Comparison of ENCODE assay signal across 8 mouse cellular contexts in genomic region chr11:26210582-26211180, GRCm38 (mm10). TPM values are rescaled to one million over a fixed set of nuclear protein-coding genes. Genes with fewer than 3 reads are reported as not detected.
DNase-seq lines count a peak whose midpoint lies in the region; ATAC-seq lines count a peak whose summit lies in the region.

Gene 5730522E02Rik (minus strand): TSS chr11:26210763.

- no peaks in the 10 kb centered on the region for H3K4me1 ChIP-seq in kidney, embryonic 14.5 days (ENCODE audit: control insufficient read depth, insufficient read depth, low read length)
- H3K4me1 ChIP-seq in forebrain, embryonic 14.5 days (ENCODE audit: control insufficient read depth, insufficient read depth, low read length), result peaks cover 3% of the 10 kb centered on the region
- peaks cover 5% of the 10 kb centered on the region for H3K4me1 ChIP-seq in midbrain, embryonic 16.5 days (ENCODE audit: control insufficient read depth, insufficient read depth, low read length)

- WGBS in kidney, embryonic 14.5 days, result 2% methylated on average over 31 of the region's 31 CpGs
- 3% methylated on average over 28 of the region's 31 CpGs for WGBS in forebrain, embryonic 14.5 days
- WGBS in midbrain, embryonic 16.5 days, result 2% methylated on average over 31 of the region's 31 CpGs

- no peaks in the 10 kb centered on the region for H3K36me3 ChIP-seq in kidney, embryonic 14.5 days (ENCODE audit: control insufficient read depth, insufficient read depth, low read length)
- no peaks in the 10 kb centered on the region for H3K36me3 ChIP-seq in forebrain, embryonic 14.5 days (ENCODE audit: control insufficient read depth, insufficient read depth, low read length)
- H3K36me3 ChIP-seq in midbrain, embryonic 16.5 days (ENCODE audit: control insufficient read depth, insufficient read depth, low read length), result no peaks in the 10 kb centered on the region

- DNase-seq in kidney, postnatal 10 days, result no peak
- DNase-seq in R1 (ENCODE audit: low read depth, low spot score), result peak; percentile 57
- DNase-seq in forebrain, embryonic 14.5 days (ENCODE audit: low spot score), result peak; percentile 37
- no peak for DNase-seq in layer of hippocampus, postnatal 36 days
- no peak for DNase-seq in adrenal gland, postnatal 36 days
- DNase-seq in thymus, postnatal 25 days, result no peak

- H3K27me3 ChIP-seq in kidney, embryonic 14.5 days (ENCODE audit: control insufficient read depth, insufficient read depth, low read length), result no peaks in the 10 kb centered on the region
- no peaks in the 10 kb centered on the region for H3K27me3 ChIP-seq in forebrain, embryonic 14.5 days (replicated peaks; ENCODE audit: control insufficient read depth, insufficient read depth, low read length)
- no peaks in the 10 kb centered on the region for H3K27me3 ChIP-seq in midbrain, embryonic 16.5 days (ENCODE audit: control insufficient read depth, insufficient read depth, low read depth, low read length)

- H3K4me3 ChIP-seq in kidney, embryonic 14.5 days (ENCODE audit: low read length), result peak within 1 kb of the TSS; percentile 63
- H3K4me3 ChIP-seq in forebrain, embryonic 14.5 days (ENCODE audit: low read depth, low read length), result peak within 1 kb of the TSS; percentile 61
- peak within 1 kb of the TSS; percentile 55 for H3K4me3 ChIP-seq in midbrain, embryonic 16.5 days (ENCODE audit: low read depth, low read length)

- no peak; the same call in 1 of the 2 replicates for ATAC-seq in kidney, embryonic 14.5 days (ENCODE audit: low FRiP score, low TSS enrichment)
- ATAC-seq in forebrain, embryonic 14.5 days, result no peak; the same call in 1 of the 2 replicates
- ATAC-seq in midbrain, embryonic 16.5 days, result no peak

- peak within 1 kb of the TSS; percentile 75 for H3K4me2 ChIP-seq in kidney, embryonic 14.5 days (replicated peaks; ENCODE audit: low read depth, low read length)
- peak within 1 kb of the TSS; percentile 64 for H3K4me2 ChIP-seq in forebrain, embryonic 14.5 days (ENCODE audit: low read length)
- H3K4me2 ChIP-seq in midbrain, embryonic 16.5 days (ENCODE audit: low read length), result peak within 1 kb of the TSS; percentile 86

- peak within 1 kb of the TSS; percentile 85 for H3K9ac ChIP-seq in kidney, embryonic 14.5 days (ENCODE audit: low read depth, low read length)
- H3K9ac ChIP-seq in forebrain, embryonic 14.5 days (ENCODE audit: low read length), result peak within 1 kb of the TSS; percentile 97
- H3K9ac ChIP-seq in midbrain, embryonic 16.5 days (ENCODE audit: low read depth, low read length), result peak within 1 kb of the TSS; percentile 99

- H3K9me3 ChIP-seq in kidney, embryonic 14.5 days (ENCODE audit: control insufficient read depth, low read length), result no peaks in the 10 kb centered on the region
- no peaks in the 10 kb centered on the region for H3K9me3 ChIP-seq in forebrain, embryonic 14.5 days (replicated peaks; ENCODE audit: control insufficient read depth, low read length)
- no peaks in the 10 kb centered on the region for H3K9me3 ChIP-seq in midbrain, embryonic 16.5 days (replicated peaks; ENCODE audit: control insufficient read depth, low read length, poor library complexity, severe bottlenecking)

- H3K27ac ChIP-seq in kidney, embryonic 14.5 days (ENCODE audit: low read depth, low read length), result peak within 1 kb of the TSS; percentile 90
- H3K27ac ChIP-seq in forebrain, embryonic 14.5 days (ENCODE audit: low read depth, low read length), result peak within 1 kb of the TSS; percentile 98
- peak within 1 kb of the TSS; percentile 99 for H3K27ac ChIP-seq in midbrain, embryonic 16.5 days (ENCODE audit: low read length)

RNA-seq across cellular contexts. Expression of gene 5730522E02Rik, which starts in this region (rescaled TPM):
- polyA plus RNA-seq in kidney, embryonic 14.5 days (2014; fragmentation: Nextera tagmentation; extraction: Ambion mirVana), result 3.1 TPM in 2 replicates
- 14.6 and 14.9 TPM in 2 replicates for polyA plus RNA-seq in forebrain, embryonic 14.5 days (2014; fragmentation: Nextera tagmentation; extraction: Ambion mirVana)
- 10 to 100 TPM; 11.2 TPM for total RNA-seq in layer of hippocampus, postnatal 36 days (2021)
- polyA plus RNA-seq in midbrain, embryonic 16.5 days (2015; fragmentation: Nextera tagmentation; extraction: Ambion mirVana), result 12.8 and 17.4 TPM in 2 replicates
- total RNA-seq in adrenal gland, postnatal 36 days (2021), result not detected

Comparison
In these comparisons a context has a peak if more than half of its experiments do, and no peak if none do; other contexts are left out.
1. RNA of gene 5730522E02Rik (total RNA-seq): 11.2 TPM in layer of hippocampus, postnatal 36 days; not detected in adrenal gland, postnatal 36 days; every median in the first group is over 4 times any median in the second.
2. DNase-seq: peak in R1 (single experiment) and forebrain, embryonic 14.5 days (single experiment); none in kidney, postnatal 10 days (single experiment), layer of hippocampus, postnatal 36 days (0 of 2), adrenal gland, postnatal 36 days (0 of 2) and thymus, postnatal 25 days (single experiment).
3. Peak in every context shown above with its lines, with median percentiles within 50 percentile points of each other: H3K27ac ChIP-seq, H3K4me2 ChIP-seq, H3K4me3 ChIP-seq and H3K9ac ChIP-seq.